Mouse (Mus musculus) ES-CJ7 (cell line): ENCODE measurements at regions not wholly inside any gene's neighbourhood (a gene's known extent, or its start where the extent isn't known, plus 50 kb on each side); places are given as distances from the start of the nearest gene placed in this dataset.
A peak's percentile ranks its signal among the peaks of the same experiment; 100 is the strongest.

Experiments used
- DNase-seq: peaks from one replicate; pipeline ENCODE4 v3.0.0; 2011; ENCODE audit warnings: low read depth, low spot score

- DNase-seq: no peak
These were observed 60.7 kb downstream of the Ifng start for GRCm38 (mm10) chr10:118501571-118501970.

- peak; percentile 45 for DNase-seq
These were observed 64.0 kb downstream of the Ifng start for GRCm38 (mm10) chr10:118504811-118505210.

DNA sequence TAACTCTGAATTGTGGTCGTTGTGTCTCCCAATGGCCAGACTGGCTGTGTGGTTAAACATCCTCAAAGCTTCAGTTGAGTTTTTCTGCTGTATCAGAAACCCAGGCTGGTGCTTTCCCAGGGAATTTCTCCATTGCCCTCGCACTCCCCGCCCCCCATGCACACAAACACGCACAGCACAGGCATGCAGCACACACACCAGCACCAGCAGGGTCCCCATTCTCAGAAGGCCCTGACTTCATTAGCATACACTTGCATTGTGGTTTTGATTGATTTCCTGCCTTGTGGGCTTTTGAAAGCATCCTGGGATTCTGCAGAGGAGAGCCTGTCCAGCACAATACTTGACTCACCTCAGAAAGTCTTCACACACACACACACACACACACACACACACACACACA lies 65.3 kb downstream of the Ifng start:
- DNase-seq: no peak

DNA sequence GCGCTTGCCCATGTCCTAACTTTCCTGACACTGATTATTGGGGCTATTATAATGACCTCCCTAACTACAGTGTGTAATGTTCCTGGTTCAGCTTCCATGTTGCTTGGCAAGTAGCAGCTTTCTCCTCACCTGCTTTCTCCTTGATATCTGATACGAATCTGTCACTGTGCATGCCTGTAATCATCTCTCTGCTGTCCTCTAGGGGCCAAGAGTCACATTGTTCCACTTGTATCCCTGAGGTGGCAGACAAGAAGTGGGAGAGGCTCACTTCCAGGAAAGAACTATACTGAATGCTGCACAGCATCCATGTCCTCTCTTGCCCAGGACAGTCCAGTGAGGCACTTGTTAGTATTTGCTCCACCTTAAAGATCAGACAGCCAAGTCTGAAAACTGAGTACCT lies 66.8 kb downstream of the Ifng start:
- DNase-seq: peak; percentile 47

- DNase-seq: no peak
These were observed 76.0 kb downstream of the Ifng start for GRCm38 (mm10) chr10:118516839-118517238.

GRCm38 (mm10) chr10:118517995-118518394 lies 77.1 kb downstream of the Ifng start:
- DNase-seq: no peak

DNA sequence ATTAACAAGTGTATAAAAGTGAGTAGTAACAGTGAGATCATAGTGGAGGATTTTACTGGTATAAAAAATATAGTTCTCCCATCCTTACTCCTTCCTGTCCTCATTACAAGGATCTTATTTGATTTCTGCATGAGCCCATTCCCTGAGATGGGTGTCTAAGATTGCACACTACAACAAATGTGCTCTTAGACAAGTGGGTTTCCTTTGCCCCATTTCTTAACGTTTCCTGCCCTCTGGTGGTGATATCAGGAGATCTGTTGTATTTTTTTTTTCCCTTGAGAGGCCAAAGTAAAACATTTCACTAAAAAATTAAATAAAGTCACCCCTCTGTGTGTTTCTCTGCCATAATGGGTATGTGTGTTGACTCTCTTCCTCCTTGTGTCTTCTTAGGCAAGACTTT lies 105.1 kb downstream of the Ifng start:
- peak; percentile 21 for DNase-seq

DNA sequence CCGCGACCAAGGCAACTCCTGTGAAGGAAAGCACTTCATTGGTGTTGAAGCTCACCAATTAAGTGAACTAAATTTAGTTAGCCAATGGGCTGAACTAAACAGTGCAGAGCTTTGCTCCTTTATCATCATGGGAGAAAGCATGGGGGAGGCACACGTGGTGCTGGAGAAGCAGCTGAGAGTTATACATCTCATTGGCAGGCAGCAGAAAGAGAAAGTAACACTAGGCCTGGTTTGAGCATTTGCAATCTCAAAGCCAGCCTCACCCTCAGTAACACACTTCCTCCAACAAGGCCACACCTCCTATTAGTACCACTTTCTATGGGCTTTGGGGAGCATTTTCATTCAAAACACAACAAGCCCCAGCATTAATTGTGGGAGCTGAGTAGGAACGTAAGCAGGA lies 109.4 kb downstream of the Ifng start:
- no peak for DNase-seq

DNA sequence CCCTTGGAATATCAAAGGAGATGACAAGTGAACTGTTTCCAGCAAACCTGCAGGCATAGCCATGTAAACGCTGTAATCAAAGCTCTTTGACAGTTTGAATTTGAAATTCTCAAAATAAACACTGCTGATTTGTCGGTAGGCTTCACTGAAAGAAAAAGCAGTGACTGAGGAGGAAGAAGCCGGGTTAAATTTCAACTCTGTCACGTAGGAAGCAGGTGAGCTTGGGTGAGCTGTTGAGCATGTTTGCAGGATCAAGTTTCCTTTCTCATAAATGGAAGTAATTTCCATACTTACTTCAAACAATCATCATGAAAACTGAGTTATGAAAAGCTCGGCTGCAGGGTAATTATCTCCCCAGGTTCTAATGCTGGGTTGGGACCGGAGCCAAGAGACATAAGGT lies 118.0 kb downstream of the Ifng start:
- DNase-seq: no peak

DNA sequence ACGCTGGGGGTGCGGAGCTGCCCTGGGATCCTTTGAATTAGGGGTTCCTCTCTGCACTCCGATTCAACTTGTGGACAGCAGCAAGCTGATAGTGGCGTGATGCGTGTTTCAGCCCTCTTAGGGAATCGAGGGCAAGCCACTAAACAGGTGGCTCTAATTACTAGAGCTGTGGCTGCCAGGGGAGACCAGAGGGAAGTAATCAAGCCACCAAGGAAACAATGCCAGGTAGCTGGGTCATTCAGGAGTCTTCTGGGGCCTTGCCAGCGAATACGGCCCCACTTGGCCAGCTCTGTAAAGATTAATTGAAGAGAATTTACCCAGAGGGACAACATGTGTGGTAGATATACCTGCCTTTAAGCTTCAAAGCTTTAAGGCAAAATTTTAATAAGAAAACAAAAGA lies 123.2 kb downstream of the Ifng start:
- no peak for DNase-seq

DNA sequence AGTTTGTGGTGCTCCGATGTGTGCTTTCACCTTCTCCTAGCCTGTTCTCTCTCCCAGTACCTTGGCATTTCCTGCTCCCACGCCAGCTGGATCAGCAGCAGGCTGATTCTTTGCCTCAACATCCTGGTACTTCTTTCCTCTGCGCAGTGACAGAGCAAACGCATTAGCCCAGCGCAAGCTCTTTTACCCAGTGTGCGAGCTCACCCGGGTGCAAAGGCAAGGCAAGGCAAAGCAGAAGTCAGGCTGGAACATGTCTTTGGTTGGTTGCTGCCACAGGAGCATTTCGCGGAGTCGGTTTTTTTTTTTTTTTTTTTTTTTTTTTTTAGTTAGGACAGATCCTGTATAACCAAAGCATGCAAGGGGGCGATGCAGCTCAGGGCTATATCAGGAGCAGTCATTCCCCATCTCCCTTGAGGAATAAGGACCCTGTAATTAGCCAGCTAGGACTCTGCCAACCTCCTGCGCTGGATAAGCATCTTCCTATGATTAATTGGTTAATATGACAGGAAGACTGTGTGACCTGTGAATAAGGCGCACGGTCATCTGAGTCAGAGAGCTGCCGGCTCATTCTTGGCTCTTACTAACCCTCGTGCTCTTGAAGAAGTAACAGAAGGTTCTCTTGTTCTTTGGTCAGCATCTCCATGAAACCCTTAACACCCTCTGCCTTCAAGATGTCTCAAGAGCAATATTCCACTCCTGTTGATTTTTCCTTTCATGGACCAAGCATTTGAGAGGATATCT lies 123.9 kb downstream of the Ifng start:
- no peak for DNase-seq

DNA sequence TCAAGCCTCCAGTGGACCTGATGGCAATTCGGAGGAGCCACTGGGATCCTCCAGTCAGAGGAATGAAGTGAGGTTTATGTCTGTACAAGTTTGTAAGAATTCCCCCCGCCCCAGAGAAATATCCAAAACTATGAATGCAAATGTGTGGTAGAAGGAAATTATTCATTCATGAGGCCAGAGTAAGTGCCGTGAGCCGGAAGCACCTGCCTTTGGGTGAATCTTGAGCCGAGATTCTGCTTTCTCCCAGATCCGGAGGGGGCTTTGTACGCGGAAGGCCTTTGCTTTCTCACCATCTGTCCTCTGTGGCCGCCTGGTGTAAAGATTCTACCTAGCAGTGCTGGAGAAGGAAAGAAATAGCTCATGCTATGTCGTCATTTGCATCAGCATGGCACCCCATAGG lies 127.8 kb downstream of the Ifng start:
- DNase-seq: no peak

GRCm38 (mm10) chr10:118569424-118569823 lies 128.6 kb downstream of the Ifng start:
- DNase-seq: no peak

- no peak for DNase-seq
These were observed 132.4 kb downstream of the Ifng start for GRCm38 (mm10) chr10:118573247-118573646.

- DNase-seq: no peak
These were observed 134.7 kb downstream of the Ifng start for GRCm38 (mm10) chr10:118575570-118575969.

DNA sequence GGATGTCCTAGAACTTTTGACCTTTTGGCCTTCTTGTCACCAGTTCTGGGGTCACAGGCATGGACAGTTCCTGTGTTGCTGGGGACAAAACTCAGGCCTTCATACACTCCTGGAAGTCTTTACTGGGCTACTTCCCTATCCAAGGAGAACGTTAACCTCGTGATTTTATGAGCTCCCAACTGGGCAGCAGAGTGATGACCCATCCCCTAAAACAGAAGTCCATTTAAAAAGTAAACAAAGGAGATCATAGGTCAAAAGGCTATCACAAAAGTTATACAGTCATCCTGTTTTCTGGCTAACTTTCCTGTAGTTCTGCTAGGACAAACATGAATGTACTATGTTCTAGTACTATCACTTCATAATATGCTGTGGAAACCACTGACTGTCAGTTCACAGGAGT lies 140.5 kb downstream of the Ifng start:
- DNase-seq: no peak

- DNase-seq: no peak
These were observed 145.0 kb downstream of the Ifng start for GRCm38 (mm10) chr10:118585821-118586220.

DNA sequence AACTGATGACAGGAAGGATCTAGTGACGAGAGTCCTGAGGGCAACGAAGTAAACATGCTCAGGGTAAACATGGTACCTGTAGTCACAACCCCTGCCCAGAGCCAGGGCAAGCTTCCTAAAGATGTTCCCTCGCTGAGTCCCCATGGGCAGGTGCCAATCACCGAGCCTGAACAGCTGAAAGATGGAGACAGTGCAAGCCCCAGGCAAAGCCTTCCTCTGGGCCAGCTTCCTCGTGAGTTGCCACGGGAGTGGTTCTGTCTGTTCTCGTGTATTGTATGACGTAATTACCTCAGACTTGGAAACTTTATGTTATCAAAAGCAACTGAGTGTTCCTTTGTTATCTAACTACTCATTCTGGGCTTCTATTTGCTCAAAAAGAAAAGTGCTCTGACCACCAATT lies 147.4 kb downstream of the Ifng start:
- DNase-seq: no peak

GRCm38 (mm10) chr10:118592648-118593368 lies 152.0 kb downstream of the Ifng start:
- peak; percentile 62 for DNase-seq

DNA sequence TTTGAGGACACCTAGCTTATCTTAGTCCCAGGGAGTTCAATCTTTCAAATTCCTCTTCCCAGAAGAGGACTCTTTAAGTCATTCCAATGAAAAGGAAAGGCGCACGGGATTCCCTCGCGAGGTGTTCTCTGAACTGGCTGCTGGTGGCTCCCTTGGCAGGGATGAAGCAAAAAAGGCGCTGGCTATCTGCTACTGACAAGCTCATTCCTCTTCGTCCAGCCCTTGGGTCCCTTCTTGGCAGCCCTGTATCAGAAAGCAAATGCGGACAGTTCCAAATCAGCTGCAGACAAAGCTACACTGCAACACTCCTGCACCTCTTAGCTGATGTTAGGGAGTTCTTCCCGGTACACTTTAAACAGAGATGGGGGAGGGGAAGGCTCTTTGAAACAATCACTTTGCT lies 155.4 kb downstream of the Ifng start:
- DNase-seq: peak; percentile 6

GRCm38 (mm10) chr10:118598497-118598896 lies 157.7 kb downstream of the Ifng start:
- DNase-seq: no peak

GRCm38 (mm10) chr10:118599197-118599596 lies 158.4 kb downstream of the Ifng start:
- no peak for DNase-seq

GRCm38 (mm10) chr10:118599610-118600009 lies 158.8 kb downstream of the Ifng start:
- no peak for DNase-seq
